Mouse (Mus musculus) central nervous system, embryonic 11.5 days (tissue): ENCODE results near the gene Mpz. TPM values are rescaled to one million over a fixed set of nuclear protein-coding genes. Genes with fewer than 3 reads are reported as not detected.

Experiments
- polyA plus RNA-seq: library from polyadenylated mRNA; depleted of rRNA; stranded (reverse); fragments of >200 nt; gene quantifications from 2 replicates; pipeline ENCODE4 v1.2.3, GENCODE M21; 2012; rRNA removed

Gene Mpz
- 0.72 and 3.3 TPM in 2 replicates for polyA plus RNA-seq

DNA sequence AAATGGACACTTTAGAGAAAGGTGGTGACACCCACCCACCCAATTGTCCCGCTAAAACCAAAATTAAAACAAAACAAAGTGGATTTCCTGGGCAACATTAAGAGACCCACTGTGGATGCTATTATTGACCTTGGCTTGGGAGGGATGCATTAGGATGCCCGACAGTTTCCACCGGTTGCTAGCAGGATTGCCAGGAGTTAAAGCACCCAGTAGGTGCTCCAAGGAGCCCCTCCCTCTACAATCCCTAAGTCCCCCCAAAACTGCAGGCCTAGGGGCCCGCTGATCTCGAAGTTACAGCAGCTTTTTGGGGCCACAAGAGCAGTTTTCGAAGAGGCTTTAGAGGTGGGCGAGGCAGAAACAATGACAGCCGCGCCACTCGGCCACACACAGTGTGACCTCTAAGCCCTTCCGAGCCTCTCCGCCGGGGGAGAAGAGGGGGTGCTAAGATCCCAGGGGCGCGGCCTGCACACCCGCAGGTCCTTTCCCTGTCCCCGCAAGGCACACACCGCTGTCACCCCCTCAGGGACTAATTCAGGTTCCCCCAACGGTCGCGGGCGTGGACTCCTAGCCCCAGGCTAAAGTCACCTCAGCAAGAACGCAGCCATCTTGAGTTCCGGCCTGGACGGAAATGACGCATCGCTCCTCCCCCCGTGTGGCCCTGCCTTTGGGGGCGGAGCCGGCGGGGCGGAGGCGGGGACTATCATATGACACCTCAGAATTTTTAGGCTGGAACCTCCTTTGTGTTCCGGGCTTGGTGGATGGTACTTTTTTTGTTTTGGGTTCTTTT is at the start of gene Mpz, which contains the start of gene Sdhc:
Gene Mpz (plus strand): TSS at position 738 of the 787 bp plus-strand sequence.
Gene Sdhc (minus strand): TSS at position 630 of the 787 bp plus-strand sequence.

DNA sequence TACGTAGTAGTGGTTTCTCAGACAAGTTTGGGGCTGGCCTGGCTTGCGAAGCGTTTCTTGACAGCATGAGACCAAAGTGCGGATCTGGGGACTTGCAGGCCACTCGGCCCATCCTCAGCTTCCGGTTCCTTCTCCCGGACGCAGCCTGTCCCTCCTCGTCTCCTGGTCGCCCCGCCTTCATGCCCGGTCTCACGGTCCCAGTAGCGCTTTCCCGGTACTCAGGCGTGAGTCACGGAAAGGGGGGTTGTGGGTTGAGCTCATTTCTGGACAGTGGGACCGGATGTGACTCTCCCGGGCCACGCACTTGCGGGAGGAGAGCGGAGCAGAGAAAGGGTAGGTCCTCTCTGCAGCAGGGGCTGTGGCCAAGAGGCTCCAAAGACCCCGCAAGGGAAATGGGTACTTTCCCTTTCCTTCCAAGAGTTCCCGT is 36.6 kb upstream of the Mpz start, which contains the start of gene Cfap126:
Gene Cfap126 (plus strand): TSS at position 46 of the 427 bp plus-strand sequence.

DNA sequence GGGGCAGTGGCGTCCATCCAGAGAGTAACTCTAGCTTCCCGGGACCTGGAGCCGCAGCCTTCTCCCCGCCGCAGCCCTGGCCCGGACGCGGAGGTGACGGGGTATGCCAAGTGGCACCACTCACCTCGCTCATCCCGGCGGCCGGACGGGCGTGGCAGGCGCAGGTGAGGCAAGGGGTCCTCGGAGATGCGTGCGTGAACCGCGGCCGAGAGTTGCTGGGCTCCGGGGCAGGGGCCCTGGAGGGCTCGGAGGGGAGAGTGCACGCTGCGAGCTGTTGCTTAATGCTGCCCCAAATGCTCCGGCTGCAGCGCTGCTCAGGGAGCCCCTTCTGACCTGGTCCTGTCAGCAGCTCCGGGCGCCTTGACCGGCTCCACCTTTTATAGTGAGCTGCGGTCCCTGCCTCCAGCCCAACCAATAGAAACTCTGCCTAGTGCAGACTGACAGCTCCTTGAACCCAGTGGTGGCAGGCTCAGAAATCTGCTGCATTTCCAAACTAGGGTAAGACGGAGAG is 45.4 kb downstream of the Mpz start, which contains the start of gene Pcp4l1:
Gene Pcp4l1 (minus strand): TSS at position 382 of the 511 bp plus-strand sequence.

Other genes with a start within 250 kb of the Mpz start
- 0.04 TPM in 1 of 2 replicates, not detected in the other for gene Fcrlb, start 237.8 kb upstream of the Mpz start, polyA plus RNA-seq
- not detected in 2 replicates for gene Fcrla, start 223.1 kb upstream of the Mpz start, polyA plus RNA-seq
- 0.47 and 0.58 TPM in 2 replicates for gene Fcgr2b, start 174.2 kb upstream of the Mpz start, polyA plus RNA-seq
- 0.20 and 0.45 TPM in 2 replicates for gene Fcgr4, start 131.8 kb upstream of the Mpz start, polyA plus RNA-seq
- gene Fcgr3, start 85.8 kb upstream of the Mpz start, polyA plus RNA-seq, result 5.1 and 6.4 TPM in 2 replicates
- gene Cfap126, start 36.8 kb upstream of the Mpz start, polyA plus RNA-seq, result 3.0 and 3.8 TPM in 2 replicates
- 236 and 443 TPM in 2 replicates for gene Sdhc, start 108 bp upstream of the Mpz start, polyA plus RNA-seq
- gene Pcp4l1, start 45.6 kb downstream of the Mpz start, polyA plus RNA-seq, result 11.0 and 15.7 TPM in 2 replicates
- 0.02 and 0.04 TPM in 2 replicates for gene Nr1i3, start 63.3 kb downstream of the Mpz start, polyA plus RNA-seq
- gene Tomm40l, start 71.8 kb downstream of the Mpz start, polyA plus RNA-seq, result 29.2 and 29.8 TPM in 2 replicates
- 41.5 and 103 TPM in 2 replicates for gene Apoa2, start 74.3 kb downstream of the Mpz start, polyA plus RNA-seq
- 12.5 and 17.5 TPM in 2 replicates for gene Fcer1g, start 83.7 kb downstream of the Mpz start, polyA plus RNA-seq
- gene Adamts4, start 99.7 kb downstream of the Mpz start, polyA plus RNA-seq, result 3.2 and 4.1 TPM in 2 replicates
- gene Ndufs2, start 100.7 kb downstream of the Mpz start, polyA plus RNA-seq, result 172 and 189 TPM in 2 replicates
- 47.0 and 62.1 TPM in 2 replicates for gene B4galt3, start 119.6 kb downstream of the Mpz start, polyA plus RNA-seq
- gene Ppox, start 130.5 kb downstream of the Mpz start, polyA plus RNA-seq, result 95.5 and 100.0 TPM in 2 replicates
- 96.3 and 99.2 TPM in 2 replicates for gene Usp21, start 137.3 kb downstream of the Mpz start, polyA plus RNA-seq
- 65.4 and 89.0 TPM in 2 replicates for gene Ufc1, start 144.3 kb downstream of the Mpz start, polyA plus RNA-seq
- gene Dedd, start 178.4 kb downstream of the Mpz start, polyA plus RNA-seq, result 44.7 and 66.6 TPM in 2 replicates
- gene Nit1, start 194.9 kb downstream of the Mpz start, polyA plus RNA-seq, result 36.9 and 48.0 TPM in 2 replicates
- 141 and 293 TPM in 2 replicates for gene Pfdn2, start 195.0 kb downstream of the Mpz start, polyA plus RNA-seq
- 1.9 and 2.2 TPM in 2 replicates for gene Klhdc9, start 210.1 kb downstream of the Mpz start, polyA plus RNA-seq
- 0.95 and 1.1 TPM in 2 replicates for gene Nectin4, start 219.4 kb downstream of the Mpz start, polyA plus RNA-seq
- 0.92 and 1.7 TPM in 2 replicates for gene Arhgap30, start 238.2 kb downstream of the Mpz start, polyA plus RNA-seq